Mouse (Mus musculus) liver, embryonic 13.5 days (tissue): ENCODE data around the gene Hoga1. TPM values are rescaled to one million over a fixed set of nuclear protein-coding genes. Genes with fewer than 3 reads are reported as not detected.

Experiments used
- ATAC-seq: fragments of 200-750 bp; cut with Nextera tagmentation; 2 replicates; pipeline ENCODE4 v1.8.0; 2017; ENCODE audit warnings: low read depth, mild to moderate bottlenecking, moderate number of reproducible peaks, moderate library complexity
- DNase-seq: peaks from one replicate; pipeline ENCODE4 v3.0.0; 2022
- H3K27ac ChIP-seq: fragments of 300-500 bp; sonication (generic); 2 replicates; pipeline ENCODE4 v1.5.1; 2015; ENCODE audit warnings: moderate library complexity, mild to moderate bottlenecking, inconsistent platforms
- H3K27me3 ChIP-seq: fragments of 300-500 bp; sonication (generic); 2 replicates; pipeline ENCODE4 v1.6.1; 2015; ENCODE audit warnings: mild to moderate bottlenecking, inconsistent platforms
- H3K36me3 ChIP-seq: fragments of 300-500 bp; sonication (generic); 2 replicates; pipeline ENCODE4 v1.6.1; 2015; ENCODE audit warnings: mild to moderate bottlenecking, inconsistent platforms
- H3K4me1 ChIP-seq: fragments of 300-500 bp; sonication (generic); replicated peaks from 2 replicates; pipeline ENCODE4 v1.6.1; 2015; ENCODE audit warnings: inconsistent platforms
- H3K4me2 ChIP-seq: fragments of 300-500 bp; sonication (generic); 2 replicates; pipeline ENCODE4 v1.6.1; 2015; ENCODE audit warnings: inconsistent platforms, mild to moderate bottlenecking, moderate library complexity
- H3K4me3 ChIP-seq: fragments of 300-500 bp; sonication (generic); replicated peaks from 2 replicates; pipeline ENCODE4 v1.5.1; 2015; ENCODE audit warnings: mild to moderate bottlenecking, inconsistent platforms
- H3K9ac ChIP-seq: fragments of 300-500 bp; sonication (generic); 2 replicates; pipeline ENCODE4 v1.6.1; 2015; ENCODE audit warnings: mild to moderate bottlenecking, inconsistent platforms
- H3K9me3 ChIP-seq: fragments of 300-500 bp; sonication (generic); replicated peaks from 2 replicates; pipeline ENCODE4 v1.6.1; 2016; ENCODE audit warnings: inconsistent platforms
- WGBS: fragments of 180-500 bp; shearing (Covaris S2); methylation state at CpG from one replicate; pipeline ENCODE4 v1.1.7; 2015; ENCODE audit not compliant: insufficient replicate concordance; 5-methylcytosine and 5-hydroxymethylcytosine counted together
- polyA plus RNA-seq: library from polyadenylated mRNA; unstranded; fragments of >200 nt; fragmentation: Nextera tagmentation; extraction: Ambion mirVana; gene quantifications from 2 replicates; pipeline ENCODE4 v1.2.1, GENCODE M21; 2015

Hoga1 gene
- polyA plus RNA-seq, 1 experiment from 2014 or later = 21.9 TPM

DNA sequence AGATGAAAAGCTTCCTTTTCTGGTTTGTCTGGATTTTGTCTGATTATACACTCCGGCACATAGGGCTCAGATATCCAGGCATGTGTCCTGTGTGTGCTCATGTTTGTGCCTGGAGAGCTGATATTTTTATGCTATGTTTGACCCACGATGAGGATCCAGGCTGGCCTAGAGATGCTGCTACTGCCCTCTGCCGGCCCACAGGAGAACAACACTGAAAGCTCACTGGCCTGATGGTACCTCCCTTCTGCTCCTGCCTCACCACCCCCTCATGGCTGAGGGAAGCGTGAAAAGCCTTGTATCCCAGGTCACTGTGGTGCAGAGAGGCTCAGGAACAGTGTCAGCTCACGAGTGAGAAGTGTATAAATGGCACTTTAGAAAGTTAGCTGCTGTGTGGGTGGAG, 19.3 kb upstream of the Hoga1 start:
- Histone ChIP-seq H3K36me3 (no peaks in the 10 kb centered on the region), H3K4me1 (no peaks in the 10 kb centered on the region), H3K4me3 (no peak overlapping the region), H3K9me3 (no peaks in the 10 kb centered on the region), H3K9ac (no peak overlapping the region), H3K27ac (no peak overlapping the region), H3K4me2 (no peak overlapping the region), H3K27me3 (no peaks in the 10 kb centered on the region)
- DNase-seq = peak; percentile 50
- ATAC-seq = peak; percentile 48; the same call in 1 of the 2 replicates
- WGBS = under 1% methylated on average over 5 of the region's 5 CpGs

DNA sequence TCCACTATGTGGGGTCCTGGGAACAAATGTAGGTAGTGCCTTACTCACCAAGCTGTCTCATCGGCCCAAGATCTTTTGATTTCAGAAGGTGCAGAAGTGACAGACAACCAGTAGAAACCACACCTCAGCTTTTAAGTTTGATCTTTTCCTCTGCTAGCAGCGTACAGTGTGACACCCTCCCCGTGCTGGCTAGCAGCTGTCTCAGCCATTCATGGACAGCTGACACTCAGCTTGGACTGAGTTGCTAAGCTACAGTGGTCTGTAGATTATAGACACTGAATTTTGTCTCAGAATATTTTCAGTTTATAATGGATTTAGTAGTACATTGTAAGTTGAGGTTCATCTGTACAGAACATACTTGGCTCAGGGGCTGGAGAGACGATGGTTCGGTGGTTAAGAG, 14.3 kb upstream of the Hoga1 start:
- Histone ChIP-seq H3K27ac (no peak overlapping the region), H3K27me3 (no peaks in the 10 kb centered on the region), H3K4me2 (no peak overlapping the region), H3K36me3 (no peaks in the 10 kb centered on the region), H3K4me1 (peaks cover 5% of the 10 kb centered on the region; the same call in 1 of the 2 replicates), H3K4me3 (no peak overlapping the region), H3K9me3 (no peaks in the 10 kb centered on the region), H3K9ac (no peak overlapping the region)
- no peak for ATAC-seq
- DNase-seq = no peak
- WGBS = 68% methylated on average over 5 of the region's 5 CpGs

DNA sequence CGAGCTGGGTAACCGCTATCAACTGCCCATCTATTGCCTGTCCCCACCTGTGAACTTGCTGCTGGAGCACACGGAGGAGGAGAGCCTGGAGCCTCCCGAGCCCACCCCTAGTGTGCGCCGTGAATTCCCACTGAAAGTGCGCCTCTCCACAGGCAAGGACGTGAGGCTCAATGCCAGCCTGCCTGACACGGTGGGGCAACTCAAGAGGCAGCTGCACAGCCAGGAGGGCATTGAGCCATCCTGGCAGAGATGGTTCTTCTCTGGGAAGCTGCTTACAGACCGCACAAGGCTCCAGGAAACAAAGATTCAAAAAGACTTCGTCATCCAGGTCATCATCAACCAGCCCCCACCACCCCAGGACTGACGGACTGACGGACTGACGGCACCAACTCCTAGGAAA, 11.8 kb upstream of the Hoga1 start:
- Histone ChIP-seq H3K9me3 (no peaks in the 10 kb centered on the region), H3K4me2 (no peak overlapping the region), H3K27ac (no peak overlapping the region), H3K36me3 (no peaks in the 10 kb centered on the region), H3K4me1 (peaks cover 5% of the 10 kb centered on the region; the same call in 1 of the 2 replicates), H3K27me3 (0 out of 2 replicates have a peak, but pooled peaks cover 6% of the 10 kb centered on the region), H3K9ac (no peak overlapping the region), H3K4me3 (no peak overlapping the region)
- ATAC-seq (no peak), DNase-seq (no peak)
- 80% methylated on average over 14 of the region's 14 CpGs for WGBS

DNA sequence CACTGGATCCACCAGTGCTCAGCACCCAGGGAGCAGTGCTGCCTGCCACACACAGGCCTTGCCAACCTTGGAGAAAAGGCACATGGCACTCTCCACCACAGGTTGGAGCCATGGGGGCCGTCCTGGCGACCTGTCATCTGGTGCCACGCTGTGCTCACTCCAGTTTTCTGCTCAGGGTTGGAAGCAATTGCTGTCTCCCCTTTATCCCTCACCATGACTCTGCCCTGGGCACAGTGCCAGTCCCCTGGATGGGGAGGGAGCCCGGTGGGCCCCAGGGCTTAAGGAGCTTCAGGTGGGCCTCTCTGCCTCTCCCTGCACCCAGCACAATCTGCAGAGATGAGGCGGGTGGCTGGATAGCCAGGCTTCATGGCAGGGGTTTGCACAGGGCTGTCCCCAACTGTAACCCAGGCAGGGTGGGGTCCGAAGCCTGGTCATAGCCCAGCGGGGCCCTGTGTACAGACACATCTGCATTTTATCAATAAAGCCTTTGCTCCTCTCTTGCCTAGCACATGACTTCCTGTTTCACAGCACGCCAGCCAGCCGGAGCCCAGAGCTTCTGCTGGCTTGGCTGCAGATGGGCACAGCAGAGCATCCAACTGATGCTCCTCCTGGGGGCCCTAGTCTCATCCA, 11.1 kb upstream of the Hoga1 start:
- DNase-seq (no peak), ATAC-seq (no peak; the same call in 1 of the 2 replicates)
- no peaks in the 10 kb centered on the region for H3K36me3 ChIP-seq
- no peak overlapping the region for H3K27ac ChIP-seq
- 49% methylated on average over 9 of the region's 9 CpGs for WGBS
- no peak overlapping the region for H3K9ac ChIP-seq
- 0 out of 2 replicates have a peak, but pooled peaks cover 6% of the 10 kb centered on the region for H3K27me3 ChIP-seq
- H3K4me1 ChIP-seq = peaks cover 5% of the 10 kb centered on the region; the same call in 1 of the 2 replicates
- no peak overlapping the region for H3K4me2 ChIP-seq
- no peaks in the 10 kb centered on the region for H3K9me3 ChIP-seq
- H3K4me3 ChIP-seq = no peak overlapping the region

DNA sequence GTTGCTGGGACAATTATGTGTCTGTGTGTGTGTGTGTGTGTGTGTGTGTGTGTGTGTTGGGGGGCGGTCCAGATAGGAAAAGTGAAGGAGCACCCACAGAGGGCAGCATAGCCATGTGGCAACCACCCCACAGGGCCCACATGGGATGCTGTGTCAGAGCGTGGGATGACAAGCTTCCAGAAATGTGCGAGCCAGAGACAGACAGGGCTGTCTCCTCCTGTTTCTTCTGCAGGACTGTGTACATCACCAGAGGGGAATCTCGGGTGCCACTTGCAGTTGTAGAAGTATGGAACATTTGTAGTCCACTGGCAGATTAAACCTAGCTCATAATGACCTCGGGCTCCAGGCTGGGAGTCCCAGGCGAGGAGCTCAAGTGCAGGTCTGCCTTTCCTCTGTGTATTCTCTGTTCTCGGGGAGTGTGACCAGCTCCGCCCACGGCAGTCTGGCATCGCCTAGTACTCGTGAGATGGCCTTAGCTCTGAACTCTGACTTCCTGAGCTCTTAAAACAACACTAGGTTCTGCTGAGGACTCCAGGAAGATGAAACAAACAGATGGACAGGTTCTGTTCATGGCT, 10.4 kb upstream of the Hoga1 start:
- Histone ChIP-seq H3K27ac (no peak overlapping the region), H3K4me1 (peaks cover 5% of the 10 kb centered on the region; the same call in 1 of the 2 replicates), H3K4me2 (no peak overlapping the region), H3K9me3 (no peaks in the 10 kb centered on the region), H3K9ac (no peak overlapping the region), H3K27me3 (peaks cover 8% of the 10 kb centered on the region; the same call in 1 of the 2 replicates), H3K4me3 (no peak overlapping the region), H3K36me3 (no peaks in the 10 kb centered on the region)
- ATAC-seq = peak; percentile 7; the same call in 1 of the 2 replicates
- DNase-seq = no peak
- 58% methylated on average over 11 of the region's 11 CpGs for WGBS

DNA sequence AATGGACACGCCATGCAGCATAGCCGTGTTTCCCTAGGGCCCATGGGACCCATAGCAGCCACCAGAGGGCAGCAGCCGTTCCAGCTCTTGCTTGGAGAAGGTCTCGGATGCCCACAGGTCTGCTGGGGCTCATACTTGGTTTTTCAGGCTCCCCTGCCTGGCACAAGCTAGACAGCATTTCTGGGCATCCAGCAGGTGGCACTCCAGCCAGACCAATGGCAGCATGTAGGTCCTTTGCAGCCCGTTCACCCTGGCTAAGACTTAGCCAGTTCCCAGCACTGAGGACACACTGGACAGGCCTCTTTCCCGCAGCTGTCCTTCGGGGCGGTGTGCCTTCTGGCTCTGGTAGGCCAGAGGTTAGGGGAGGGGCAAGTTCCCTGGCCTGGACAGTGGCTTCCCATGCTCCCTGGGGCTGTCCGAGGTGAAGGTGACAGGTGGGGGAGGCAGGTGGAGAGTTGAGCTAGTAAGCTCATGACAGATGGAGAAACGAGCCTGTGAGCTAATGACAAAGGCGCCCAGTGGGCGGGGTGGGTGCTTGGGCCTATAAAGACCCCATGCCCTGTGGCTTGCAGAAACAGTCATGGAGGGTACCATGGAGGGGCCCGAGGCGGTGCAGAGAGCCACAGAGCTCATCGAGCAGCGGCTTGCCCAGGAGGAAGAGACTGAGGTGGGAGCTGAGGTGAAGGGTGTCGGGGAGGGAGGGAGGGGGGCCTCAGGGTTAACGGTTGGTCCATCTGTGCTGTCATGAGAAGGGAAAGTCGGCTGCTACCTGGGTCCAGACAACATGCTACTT, 9.8 kb upstream of the Hoga1 start, which contains the start of gene Ankrd2:
Gene Ankrd2, plus strand, starts transcription at position 545 of the 793 bp plus-strand sequence.
- H3K4me3 ChIP-seq = no peak within 1 kb of the TSS
- DNase-seq = peak; percentile 35
- peak; percentile 47 for ATAC-seq
- H3K4me2 ChIP-seq = no peak within 1 kb of the TSS
- H3K27me3 ChIP-seq = peaks cover 14% of the 10 kb centered on the region; the same call in 1 of the 2 replicates
- WGBS = 65% methylated on average over 19 of the region's 19 CpGs
- H3K27ac ChIP-seq = no peak within 1 kb of the TSS
- no peak within 1 kb of the TSS for H3K9ac ChIP-seq
- no peaks in the 10 kb centered on the region for H3K9me3 ChIP-seq
- H3K4me1 ChIP-seq = peaks cover 5% of the 10 kb centered on the region; the same call in 1 of the 2 replicates
- no peaks in the 10 kb centered on the region for H3K36me3 ChIP-seq

DNA sequence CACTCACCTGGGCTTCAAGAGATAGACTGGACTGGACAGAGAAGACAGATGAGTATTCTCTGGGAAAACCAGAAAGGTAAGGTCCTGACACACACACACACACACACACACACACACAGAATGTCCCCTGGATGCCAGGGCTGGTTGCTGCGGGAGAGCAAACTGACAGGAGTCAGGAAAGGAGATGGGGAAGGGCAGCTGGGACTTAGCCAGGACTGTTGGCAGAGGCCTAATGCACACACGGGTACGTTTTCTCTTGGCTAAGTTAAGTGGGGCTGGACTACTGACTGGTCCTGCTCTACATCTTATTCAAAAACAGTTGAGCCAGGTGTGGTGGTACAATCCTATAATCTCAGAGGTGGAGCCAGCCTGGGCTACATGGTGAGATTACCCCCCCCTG, 9.1 kb upstream of the Hoga1 start:
- Histone ChIP-seq H3K27me3 (peaks cover 16% of the 10 kb centered on the region; the same call in 1 of the 2 replicates), H3K4me2 (no peak overlapping the region), H3K4me1 (peaks cover 5% of the 10 kb centered on the region; the same call in 1 of the 2 replicates), H3K4me3 (no peak overlapping the region), H3K9me3 (no peaks in the 10 kb centered on the region), H3K36me3 (no peaks in the 10 kb centered on the region), H3K27ac (no peak overlapping the region), H3K9ac (no peak overlapping the region)
- 80% methylated on average over 3 of the region's 3 CpGs for WGBS
- no peak for ATAC-seq
- DNase-seq = no peak

DNA sequence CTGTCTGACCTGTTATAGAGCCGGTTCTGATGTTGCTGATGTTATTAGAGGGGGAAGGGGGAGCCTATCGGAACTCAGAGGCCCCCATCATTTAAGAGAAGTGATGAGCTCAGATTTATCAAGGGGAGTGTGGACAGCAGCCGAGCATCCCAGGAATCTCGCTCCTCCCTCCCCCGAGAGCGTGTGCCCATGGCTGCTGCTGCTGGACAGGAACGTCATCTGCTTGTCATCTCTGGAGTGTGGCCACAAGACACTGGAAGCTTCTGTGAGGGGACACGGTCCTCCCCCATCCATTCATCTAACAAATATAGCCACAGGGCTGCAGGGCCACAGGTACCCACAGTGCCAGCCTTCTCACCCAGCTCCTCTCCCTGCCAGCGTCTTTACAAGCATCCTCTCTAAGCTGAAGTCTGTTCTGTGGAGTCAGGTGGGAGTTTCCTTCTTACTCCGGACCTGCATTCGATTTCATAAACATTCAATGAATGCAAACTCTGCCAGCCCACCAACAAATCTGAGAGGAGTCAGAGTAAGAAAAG, 8.2 kb upstream of the Hoga1 start:
- H3K9me3 ChIP-seq = no peaks in the 10 kb centered on the region
- DNase-seq (no peak), ATAC-seq (no peak)
- H3K4me2 ChIP-seq = no peak overlapping the region
- no peak overlapping the region for H3K4me3 ChIP-seq
- H3K4me1 ChIP-seq = peaks cover 5% of the 10 kb centered on the region; the same call in 1 of the 2 replicates
- WGBS = 61% methylated on average over 11 of the region's 11 CpGs
- no peaks in the 10 kb centered on the region for H3K36me3 ChIP-seq
- H3K27me3 ChIP-seq = peaks cover 18% of the 10 kb centered on the region; the same call in 1 of the 2 replicates
- H3K9ac ChIP-seq = no peak overlapping the region
- H3K27ac ChIP-seq = no peak overlapping the region

DNA sequence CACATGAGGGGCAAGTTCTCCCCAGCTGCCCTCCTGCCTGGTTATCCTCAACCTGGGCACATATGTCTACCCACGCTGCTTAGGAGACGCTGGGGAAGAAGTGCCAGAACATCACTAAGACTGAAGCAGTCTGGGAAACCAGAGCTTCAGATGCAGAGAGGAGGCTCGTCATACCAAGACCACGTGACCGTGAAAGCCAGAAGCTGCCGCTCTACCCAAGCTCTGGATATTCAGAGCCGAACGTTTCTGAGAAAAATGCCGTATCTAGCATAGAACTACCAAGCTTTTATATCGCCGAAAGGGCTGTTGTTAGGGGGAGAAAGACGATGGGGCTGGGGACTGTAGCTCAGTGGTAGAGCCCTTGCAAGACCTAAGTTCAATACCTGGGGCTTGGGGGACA, 7.1 kb upstream of the Hoga1 start:
- H3K4me2 ChIP-seq = no peak overlapping the region
- no peak for ATAC-seq
- WGBS = 71% methylated on average over 12 of the region's 12 CpGs

DNA sequence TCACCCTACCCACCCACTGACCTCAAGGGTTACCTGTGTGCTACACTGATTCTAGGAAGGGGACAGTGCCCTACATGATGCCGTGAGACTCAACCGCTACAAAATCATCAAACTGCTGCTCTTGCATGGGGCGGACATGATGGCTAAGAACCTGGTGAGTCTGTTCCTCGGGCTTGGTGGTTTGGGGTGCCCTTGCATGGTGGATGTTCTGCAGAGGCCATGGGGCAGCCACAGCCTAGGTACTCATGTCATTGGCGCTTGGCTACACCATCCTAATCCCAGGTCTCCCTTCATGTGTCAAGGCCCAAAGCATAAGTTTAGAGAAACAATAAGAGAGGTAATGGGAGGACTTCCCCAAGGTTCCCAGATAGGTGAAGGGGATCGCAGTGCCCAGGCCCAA, 1.4 kb upstream of the Hoga1 start:
- no peaks in the 10 kb centered on the region for H3K9me3 ChIP-seq
- no peak overlapping the region for H3K9ac ChIP-seq
- no peaks in the 10 kb centered on the region for H3K36me3 ChIP-seq
- WGBS = 72% methylated on average over 6 of the region's 6 CpGs
- no peak for ATAC-seq
- H3K27me3 ChIP-seq = peaks cover 13% of the 10 kb centered on the region; the same call in 1 of the 2 replicates
- H3K4me3 ChIP-seq = no peak overlapping the region
- H3K4me1 ChIP-seq = peaks cover 10% of the 10 kb centered on the region
- DNase-seq = no peak
- H3K27ac ChIP-seq = no peak overlapping the region
- H3K4me2 ChIP-seq = no peak overlapping the region

More for the DNA sequence above, 7.1 kb upstream of the Hoga1 start:
- Histone ChIP-seq H3K4me3 (no peak overlapping the region), H3K9ac (no peak overlapping the region), H3K4me1 (peaks cover 5% of the 10 kb centered on the region; the same call in 1 of the 2 replicates), H3K36me3 (no peaks in the 10 kb centered on the region), H3K27me3 (peaks cover 18% of the 10 kb centered on the region; the same call in 1 of the 2 replicates), H3K27ac (no peak overlapping the region), H3K9me3 (no peaks in the 10 kb centered on the region)
- no peak for DNase-seq

DNA sequence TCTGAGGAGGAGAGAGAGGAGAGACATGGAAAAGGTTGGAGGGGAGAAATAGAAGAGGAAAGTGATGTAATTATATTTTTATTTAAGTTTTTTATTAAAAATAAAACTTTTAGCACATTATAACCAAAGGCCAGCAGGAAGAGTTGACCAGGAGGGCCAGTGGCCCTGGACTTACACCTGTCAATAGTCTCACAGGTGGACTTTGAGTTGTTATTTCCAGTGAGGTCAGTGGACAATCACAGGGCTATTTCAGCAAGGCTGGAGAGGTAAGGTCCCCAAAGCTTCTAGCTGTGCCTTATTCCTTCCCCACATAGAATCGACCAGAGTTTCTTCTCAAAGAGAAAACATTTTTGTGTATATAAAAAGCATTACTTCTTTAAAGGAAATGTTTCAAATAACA, 4.8 kb downstream of the Hoga1 start:
- H3K36me3 ChIP-seq = no peaks in the 10 kb centered on the region
- H3K27ac ChIP-seq = no peak overlapping the region
- WGBS = 63% methylated on average over 1 of the region's 1 CpGs
- DNase-seq (no peak), ATAC-seq (no peak)
- H3K4me1 ChIP-seq = peaks cover 14% of the 10 kb centered on the region
- no peak overlapping the region for H3K4me2 ChIP-seq
- no peaks in the 10 kb centered on the region for H3K27me3 ChIP-seq
- H3K9ac ChIP-seq = no peak overlapping the region
- H3K9me3 ChIP-seq = no peaks in the 10 kb centered on the region
- H3K4me3 ChIP-seq = no peak overlapping the region
